Mouse (Mus musculus): ENCODE data around the gene Kcnj5. TPM values are rescaled to one million over a fixed set of nuclear protein-coding genes. Genes with fewer than 3 reads are reported as not detected.

Kcnj5 gene
- total and polyA plus RNA-seq, 3 experiments, result 0.11 TPM; not detected in 2

Other genes with a start within 250 kb of the Kcnj5 start
- gene Arhgap32, start 228.2 kb downstream of the Kcnj5 start, total RNA-seq (2014; fragmentation: Nextera tagmentation), result not detected in 2 replicates
- 0.05 and 0.06 TPM in 2 replicates for gene Arhgap32, start 228.2 kb downstream of the Kcnj5 start, total RNA-seq (2017)
- 0.01 TPM in 1 of 2 replicates, not detected in the other for gene Arhgap32, start 228.2 kb downstream of the Kcnj5 start, polyA plus RNA-seq (2012)
- not detected in 2 replicates for gene Kcnj1, start 28.1 kb upstream of the Kcnj5 start, total RNA-seq (2014; fragmentation: Nextera tagmentation)
- gene Kcnj1, start 28.1 kb upstream of the Kcnj5 start, total RNA-seq (2017), result 0.16 and 0.23 TPM in 2 replicates
- gene Kcnj1, start 28.1 kb upstream of the Kcnj5 start, polyA plus RNA-seq (2012), result not detected in 2 replicates
- gene Fli1, start 198.5 kb upstream of the Kcnj5 start, total RNA-seq (2014; fragmentation: Nextera tagmentation), result 4.9 and 5.8 TPM in 2 replicates
- gene Fli1, start 198.5 kb upstream of the Kcnj5 start, total RNA-seq (2017), result 24.2 and 27.0 TPM in 2 replicates
- 2.5 and 3.4 TPM in 2 replicates for gene Fli1, start 198.5 kb upstream of the Kcnj5 start, polyA plus RNA-seq (2012)